Mouse (Mus musculus): Measurements from ENCODE around the gene Stradb.

GRCm38 (mm10) chr1:58993144-58993543 lies 19.8 kb downstream of the Stradb start:
- TF ChIP-seq CTCF (IDR thresholded peaks at IDR 0.05; ENCODE audit: control insufficient read depth, insufficient read depth, low read length) (no peak), POLR2A (IDR thresholded peaks at IDR 0.05; ENCODE audit: borderline replicate concordance, control insufficient read depth, low read depth, low read length) (no peak)

Measured in bone marrow, adult 2 months (tissue).